Mouse (Mus musculus): Measurements from ENCODE around the gene Gm5148.

The Gm5148 gene

DNA sequence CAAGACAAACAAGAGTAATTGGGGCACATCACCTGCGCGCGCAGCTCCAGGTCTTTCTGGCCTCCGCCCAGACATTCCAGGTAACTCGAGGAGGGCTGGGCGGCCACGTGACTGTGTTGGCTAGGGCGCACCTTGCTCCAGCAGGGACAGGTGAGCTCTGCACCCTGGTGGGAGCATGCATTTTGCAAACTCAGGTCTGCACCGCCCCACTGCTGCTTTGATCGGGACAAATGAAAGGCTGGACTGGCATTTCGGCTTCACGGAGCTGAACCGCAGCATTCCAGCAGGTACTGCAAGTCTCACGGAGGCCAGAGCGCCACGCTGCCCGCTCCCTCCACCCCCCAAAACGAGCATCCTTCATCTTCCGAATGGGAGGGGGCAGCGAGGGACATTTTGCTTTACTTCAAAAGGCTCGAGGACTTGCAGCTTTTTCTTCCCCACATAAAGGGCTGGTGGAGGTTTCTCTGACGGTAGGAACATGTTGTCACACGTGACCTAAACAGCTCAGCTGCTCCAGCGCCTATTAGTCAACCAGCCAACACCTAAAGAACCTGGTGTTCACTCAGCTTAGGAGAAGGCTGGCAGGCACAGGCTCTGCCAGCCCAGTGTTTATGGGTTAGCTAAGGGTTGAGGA, at the start of gene Gm5148:
TSS of gene Gm5148 (minus strand) at position 320 of the 634 bp plus-strand sequence.
- DNase-seq (ENCODE audit: low spot score) = peak; percentile 57

DNA sequence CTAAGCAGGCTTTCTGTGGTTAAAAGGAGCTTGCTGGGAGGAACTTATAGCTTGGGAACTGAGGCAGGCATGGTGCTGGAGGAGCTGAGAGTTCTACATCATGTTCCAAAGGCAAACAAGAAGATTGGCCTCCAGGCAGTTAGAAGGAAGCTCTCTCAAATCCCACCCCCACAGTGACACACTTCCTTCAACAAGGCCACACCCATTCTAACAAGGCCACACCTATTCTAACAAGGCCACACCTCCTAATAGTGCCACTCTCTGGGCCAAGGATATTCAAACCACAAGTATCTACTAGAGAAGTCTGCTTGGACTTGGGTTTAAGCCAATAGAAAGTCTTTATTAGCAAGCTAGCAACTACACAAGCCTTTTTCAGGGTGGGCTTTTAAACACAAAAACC, 46.7 kb upstream of the Gm5148 start:
- DNase-seq (ENCODE audit: low spot score) = no peak

DNA sequence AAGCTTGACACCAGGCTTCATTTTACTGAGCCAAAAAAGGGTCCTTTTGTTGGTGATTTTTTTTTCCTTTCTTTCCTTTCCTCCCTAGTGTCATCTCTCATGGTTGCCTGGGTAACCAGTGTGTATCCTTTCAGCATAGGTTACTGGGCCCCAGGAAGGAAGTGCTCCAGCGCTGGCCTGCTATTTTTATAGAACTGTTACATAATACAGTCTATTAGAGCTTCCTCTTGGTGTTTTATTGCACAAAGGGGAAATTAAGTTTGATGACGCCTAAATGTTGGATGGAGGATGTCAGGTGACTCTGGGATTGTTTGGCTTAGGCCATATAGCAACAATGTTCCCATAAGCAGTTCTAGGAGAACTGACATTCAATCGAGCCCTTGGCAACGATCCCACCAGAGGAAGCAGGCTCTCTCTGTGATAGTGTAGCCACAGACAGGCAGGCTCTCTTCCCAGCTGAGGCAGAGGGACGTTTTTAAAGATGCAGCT, 45.0 kb upstream of the Gm5148 start:
- peak; percentile 60 for DNase-seq (ENCODE audit: low spot score)

- no peak for DNase-seq (ENCODE audit: low spot score)
These were observed 43.1 kb upstream of the Gm5148 start for GRCm38 (mm10) chr3:37767147-37768015.

GRCm38 (mm10) chr3:37766628-37767027, 42.3 kb upstream of the Gm5148 start:
- no peak for DNase-seq (ENCODE audit: low spot score)

DNA sequence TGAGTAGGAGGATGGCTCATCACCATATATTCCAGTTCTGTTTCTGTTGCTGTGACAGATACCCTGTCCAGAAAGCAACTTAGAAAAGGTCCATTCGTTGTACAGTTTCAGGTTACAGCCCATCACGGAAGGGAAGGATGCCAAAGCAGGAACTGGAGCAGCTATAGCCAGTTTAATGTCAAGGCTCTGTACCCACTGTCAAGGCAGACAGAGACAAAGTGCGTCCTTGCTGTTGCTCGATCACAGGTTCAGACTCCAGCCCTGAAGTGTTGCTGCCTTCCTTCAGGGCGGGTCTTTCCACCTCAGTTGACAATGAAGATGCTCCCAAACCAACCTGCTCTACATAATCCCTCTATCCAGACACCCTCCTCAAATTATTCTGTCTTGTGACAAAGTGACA, 41.7 kb upstream of the Gm5148 start:
- no peak for DNase-seq (ENCODE audit: low spot score)

DNA sequence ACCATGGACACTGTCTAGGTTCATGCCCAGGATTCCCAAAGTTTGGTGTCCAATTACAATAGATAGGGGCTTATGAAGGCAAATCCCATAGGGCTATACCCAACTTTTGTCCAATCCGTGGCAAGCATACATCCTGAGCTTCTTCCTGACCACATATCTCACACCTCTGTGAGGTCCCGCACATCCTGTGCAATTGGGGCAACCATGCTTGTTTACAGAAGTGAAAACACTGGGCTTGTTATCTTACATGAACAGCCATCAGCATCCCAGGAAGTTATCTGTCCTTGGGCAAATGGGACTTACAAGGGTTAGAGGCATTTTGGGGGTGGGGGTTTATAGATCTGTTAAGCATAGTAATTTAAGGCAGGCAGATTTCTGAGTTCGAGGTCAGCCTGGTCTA, 41.0 kb upstream of the Gm5148 start:
- DNase-seq (ENCODE audit: low spot score) = no peak

- no peak for DNase-seq (ENCODE audit: low spot score)
These were observed 38.0 kb upstream of the Gm5148 start for GRCm38 (mm10) chr3:37762303-37762702.

GRCm38 (mm10) chr3:37761741-37762140, 37.5 kb upstream of the Gm5148 start:
- DNase-seq (ENCODE audit: low spot score) = no peak

DNA sequence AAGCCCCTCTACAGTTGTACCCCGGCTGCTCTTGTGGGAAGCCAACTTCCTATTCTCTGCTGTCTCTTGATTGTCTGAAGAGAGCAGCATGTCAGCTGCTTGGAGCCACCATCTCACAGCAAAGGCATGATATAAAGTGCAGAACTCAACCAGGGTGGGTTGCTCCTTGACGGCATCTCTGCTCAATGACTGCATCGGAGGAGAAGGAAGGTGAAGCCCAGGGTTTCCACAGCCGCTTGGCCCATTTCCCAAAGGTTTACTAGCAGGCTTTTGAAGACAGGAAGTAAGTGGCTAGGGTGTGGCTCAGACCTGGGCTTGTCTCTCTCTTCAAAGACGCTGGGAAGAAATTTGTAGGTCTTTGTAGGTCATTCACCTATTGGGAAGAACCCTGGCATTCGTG, 36.6 kb upstream of the Gm5148 start:
- DNase-seq (ENCODE audit: low spot score) = no peak

GRCm38 (mm10) chr3:37758611-37759322, 34.5 kb upstream of the Gm5148 start:
- DNase-seq (ENCODE audit: low spot score) = no peak

GRCm38 (mm10) chr3:37758124-37758523, 33.8 kb upstream of the Gm5148 start:
- peak; percentile 50 for DNase-seq (ENCODE audit: low spot score)

- no peak for DNase-seq (ENCODE audit: low spot score)
These were observed 33.3 kb upstream of the Gm5148 start for GRCm38 (mm10) chr3:37757613-37758012.

DNA sequence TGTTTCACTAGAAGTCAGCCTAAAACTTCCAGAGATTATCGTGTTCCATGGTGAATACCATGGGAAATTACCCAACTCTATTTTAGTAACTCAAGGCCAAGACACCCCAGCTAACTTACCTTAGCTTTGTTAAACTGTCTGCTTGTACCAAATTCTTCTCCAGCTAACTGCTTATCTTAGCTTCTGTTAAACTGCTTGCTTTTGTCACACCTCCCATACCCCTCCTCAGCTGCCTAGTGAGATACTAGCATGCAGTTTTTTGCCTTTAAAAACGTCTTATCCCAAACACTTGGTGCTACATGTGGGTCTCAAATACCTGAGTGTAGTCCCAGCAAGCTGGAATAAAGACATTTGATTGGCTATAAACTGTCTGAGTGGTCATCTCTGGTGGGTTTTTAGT, 31.7 kb upstream of the Gm5148 start:
- no peak for DNase-seq (ENCODE audit: low spot score)

DNA sequence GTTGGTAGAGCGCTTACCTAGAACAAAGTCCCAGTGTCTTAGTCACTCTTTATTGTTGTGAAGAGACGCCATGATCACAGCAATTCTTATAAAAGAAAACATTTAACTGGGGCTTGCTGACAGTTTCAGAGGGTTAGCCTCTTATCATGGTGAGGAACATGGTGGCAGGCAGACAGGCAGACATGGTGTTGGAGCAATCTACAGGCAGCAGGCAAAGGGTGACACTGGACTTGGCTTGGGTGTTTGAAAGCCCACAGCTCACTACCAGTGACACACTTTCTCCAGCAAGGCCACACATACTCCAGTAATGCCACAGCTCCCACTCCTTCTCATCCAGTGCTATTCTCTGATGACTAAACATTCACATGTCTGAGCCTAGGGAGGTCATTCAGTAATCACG, 30.3 kb upstream of the Gm5148 start:
- DNase-seq (ENCODE audit: low spot score) = no peak

DNA sequence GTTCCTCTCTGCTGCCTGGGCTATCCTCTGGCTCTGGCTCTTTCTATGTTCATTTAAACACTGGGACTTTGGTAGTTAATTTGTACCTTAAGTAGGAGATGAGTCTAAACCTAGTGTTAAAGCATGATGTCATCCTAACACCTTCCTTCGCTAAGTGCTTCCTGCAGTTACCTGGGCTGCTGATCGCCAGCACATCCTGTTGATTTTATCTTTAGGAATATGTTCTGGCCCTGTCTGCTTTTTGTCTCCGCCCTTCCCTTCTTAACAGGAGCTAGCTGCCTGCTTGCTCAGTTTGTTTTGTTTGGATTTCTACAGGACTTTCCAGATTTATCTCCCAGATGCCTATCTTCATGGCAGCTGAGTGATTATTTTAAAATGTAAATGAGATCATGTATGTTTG, 28.9 kb upstream of the Gm5148 start:
- DNase-seq (ENCODE audit: low spot score) = no peak

DNA sequence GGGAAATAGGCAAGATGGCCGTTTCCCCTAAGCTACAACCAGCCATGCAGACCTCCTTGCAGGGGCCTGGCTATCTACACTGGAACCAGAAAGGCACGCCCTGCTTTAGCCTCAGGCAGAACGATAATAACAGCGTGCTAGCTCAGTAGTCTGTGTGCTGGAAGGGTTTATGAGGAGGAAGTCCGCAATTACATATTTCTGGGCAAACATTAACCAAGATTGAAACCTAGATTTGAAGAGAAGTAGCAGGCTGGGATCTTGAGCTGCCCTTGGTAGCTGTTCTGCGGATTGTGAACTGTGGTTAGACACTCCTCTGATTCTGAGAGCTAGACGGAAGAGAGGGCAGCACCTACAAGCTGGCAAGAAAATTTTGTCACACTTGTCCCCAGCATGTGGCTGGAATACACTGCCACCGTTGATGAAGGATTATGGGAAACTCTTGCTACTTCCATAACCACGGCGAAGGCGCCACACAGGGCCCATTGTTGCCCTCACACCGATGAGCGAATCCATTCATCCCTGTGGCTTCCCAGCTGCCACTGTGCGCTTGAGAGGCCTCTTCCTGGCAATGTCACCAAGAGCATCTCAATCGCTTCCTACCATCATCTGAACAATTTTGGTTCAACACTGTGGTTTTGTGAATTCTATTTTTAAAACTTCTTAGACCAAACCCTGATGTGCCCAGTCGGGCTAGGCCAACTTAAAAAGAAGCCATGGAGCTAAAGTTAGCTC, 23.9 kb upstream of the Gm5148 start:
- DNase-seq (ENCODE audit: low spot score) = no peak

GRCm38 (mm10) chr3:37747258-37748001, 23.1 kb upstream of the Gm5148 start:
- no peak for DNase-seq (ENCODE audit: low spot score)

GRCm38 (mm10) chr3:37744050-37744449, 19.8 kb upstream of the Gm5148 start:
- no peak for DNase-seq (ENCODE audit: low spot score)

DNA sequence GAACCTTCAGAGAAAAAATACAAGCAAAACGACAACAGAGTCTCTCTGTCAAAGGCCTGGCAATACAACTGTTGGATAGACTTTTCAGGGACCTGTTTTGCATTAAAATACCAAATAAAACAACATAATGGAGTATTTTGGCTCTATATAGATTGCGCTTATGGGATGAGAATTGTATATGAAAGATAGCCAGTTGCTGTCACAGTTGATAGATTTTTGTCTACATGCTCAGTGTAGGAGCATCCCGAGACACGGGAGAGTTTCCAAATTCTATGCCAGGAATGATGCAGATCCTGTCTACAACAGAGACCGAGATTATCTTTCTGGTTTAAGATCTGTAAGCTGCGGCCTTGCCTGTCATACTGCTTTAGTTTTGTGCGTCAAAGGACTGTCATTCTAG, 15.7 kb upstream of the Gm5148 start:
- DNase-seq (ENCODE audit: low spot score) = no peak
